Mouse (Mus musculus) thymus, postnatal 14 days (tissue): ENCODE measurements at regions not wholly inside any gene's neighbourhood (a gene's known extent, or its start where the extent isn't known, plus 50 kb on each side); places are given as distances from the start of the nearest gene placed in this dataset.

Experiments used
- DNase-seq: peaks from one replicate; pipeline ENCODE4 v3.0.0; 2021

GRCm38 (mm10) chr13:110683259-110684041 is 288.6 kb downstream of the Plk2 start:
- no peak for DNase-seq

GRCm38 (mm10) chr13:110688796-110689195 is 293.9 kb downstream of the Plk2 start:
- DNase-seq: no peak

- DNase-seq: no peak
Measured at GRCm38 (mm10) chr13:110690501-110691255, 295.8 kb downstream of the Plk2 start.

- no peak for DNase-seq
Measured at GRCm38 (mm10) chr13:110692696-110693095, 297.9 kb downstream of the Plk2 start.

DNA sequence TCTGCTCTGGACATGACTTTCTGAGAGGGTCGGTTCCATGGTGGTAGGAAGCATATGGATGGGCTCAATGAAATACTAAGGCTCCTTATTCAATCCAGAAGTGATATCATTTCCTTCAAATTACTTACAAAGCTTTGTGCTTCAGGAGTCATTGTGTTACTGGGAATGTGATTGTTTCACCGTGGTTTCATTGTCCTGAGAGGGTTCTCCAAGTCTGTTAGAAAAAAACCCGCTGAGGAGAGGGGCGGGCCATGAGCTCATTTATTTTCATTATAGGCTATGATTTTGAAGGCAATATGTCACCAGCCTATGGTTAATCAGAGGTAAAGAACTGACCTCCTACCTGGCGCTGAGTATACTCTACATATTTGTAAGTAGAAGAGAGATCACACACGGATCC is 300.0 kb downstream of the Plk2 start:
- DNase-seq: no peak

DNA sequence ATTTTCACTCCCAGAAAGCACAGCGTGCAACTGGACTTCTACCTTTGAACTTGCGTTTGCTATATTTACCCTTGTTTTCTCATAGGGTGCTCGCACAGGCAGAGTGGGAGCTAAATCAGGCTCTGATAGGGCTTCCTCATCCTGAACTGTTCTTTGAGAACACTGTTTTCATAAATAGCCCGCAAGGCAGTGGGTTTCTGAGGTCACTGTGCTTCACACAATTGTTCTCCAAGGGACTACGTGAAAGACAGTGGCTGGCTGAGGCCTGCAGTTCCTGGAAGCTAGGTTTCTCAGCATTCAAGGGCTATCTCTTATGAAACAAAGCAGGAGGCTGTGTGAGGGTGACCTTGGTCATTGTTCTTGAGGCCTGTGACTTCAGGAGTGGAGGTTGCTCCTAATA is 301.7 kb downstream of the Plk2 start:
- no peak for DNase-seq

DNA sequence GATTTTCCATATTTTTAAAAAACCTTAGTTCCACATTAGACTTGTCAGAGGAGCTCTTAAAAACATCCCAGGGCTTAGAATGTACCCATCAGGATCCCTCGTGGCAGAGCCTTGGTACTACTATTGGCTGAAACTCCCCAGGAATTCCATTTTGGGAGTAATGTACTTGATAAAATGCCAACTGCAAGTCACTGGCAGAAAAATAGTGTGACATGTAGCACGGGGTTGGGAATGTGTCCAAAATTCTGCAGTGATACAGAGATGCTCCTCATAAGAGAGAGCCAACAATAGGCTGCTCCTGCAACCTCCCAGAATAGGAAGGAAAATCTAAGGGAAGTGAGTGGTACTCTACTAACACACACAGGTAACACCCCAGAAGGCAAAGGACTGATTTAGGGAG is 309.4 kb downstream of the Plk2 start:
- DNase-seq: no peak

DNA sequence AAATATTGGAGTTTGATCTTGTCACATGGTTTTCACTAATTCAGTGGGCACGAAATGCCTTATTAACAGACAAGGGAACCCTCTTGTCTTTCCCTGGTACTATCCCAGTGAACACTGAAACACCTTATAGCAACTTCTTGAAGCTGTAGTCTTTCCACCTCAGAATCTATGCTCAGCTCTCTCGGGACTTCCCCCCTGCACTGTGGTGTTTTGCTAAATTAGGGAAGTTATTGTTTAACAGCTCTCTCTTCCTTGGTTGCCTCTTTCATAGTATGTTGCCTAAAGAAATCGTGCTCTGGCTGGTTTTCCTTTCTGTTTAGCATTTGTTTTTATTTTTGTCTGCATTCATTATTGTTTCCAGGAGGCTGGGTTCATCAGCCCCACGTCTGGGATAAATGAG is 316.0 kb downstream of the Plk2 start:
- DNase-seq: no peak

GRCm38 (mm10) chr13:110712527-110712926 is 317.7 kb downstream of the Plk2 start:
- no peak for DNase-seq

GRCm38 (mm10) chr13:110722170-110722569 is 327.3 kb downstream of the Plk2 start:
- no peak for DNase-seq

GRCm38 (mm10) chr13:110722752-110723151 is 327.9 kb downstream of the Plk2 start:
- DNase-seq: no peak

DNA sequence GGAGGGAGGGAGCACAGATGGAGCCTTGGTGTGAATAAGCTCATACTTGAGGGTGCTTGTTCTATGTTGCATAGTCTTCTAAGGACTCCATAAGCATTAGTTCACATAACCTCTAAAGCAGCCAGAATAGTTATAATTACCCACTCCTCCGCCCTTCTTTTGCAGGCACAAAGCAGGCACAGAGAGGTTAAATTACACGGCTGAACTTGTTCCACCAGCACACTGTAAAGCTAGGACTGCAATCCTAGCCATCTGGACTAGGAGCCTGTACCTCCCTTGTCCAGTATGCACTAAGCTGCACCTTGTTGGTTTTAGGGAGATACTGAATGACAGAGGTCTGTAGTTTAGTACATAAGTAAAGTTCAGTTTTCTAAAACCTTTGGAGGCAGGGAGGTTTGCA is 330.0 kb downstream of the Plk2 start:
- DNase-seq: no peak

GRCm38 (mm10) chr13:110725821-110726220 is 331.0 kb downstream of the Plk2 start:
- DNase-seq: no peak

- no peak for DNase-seq
Measured at GRCm38 (mm10) chr13:110735511-110735910, 340.7 kb downstream of the Plk2 start.

DNA sequence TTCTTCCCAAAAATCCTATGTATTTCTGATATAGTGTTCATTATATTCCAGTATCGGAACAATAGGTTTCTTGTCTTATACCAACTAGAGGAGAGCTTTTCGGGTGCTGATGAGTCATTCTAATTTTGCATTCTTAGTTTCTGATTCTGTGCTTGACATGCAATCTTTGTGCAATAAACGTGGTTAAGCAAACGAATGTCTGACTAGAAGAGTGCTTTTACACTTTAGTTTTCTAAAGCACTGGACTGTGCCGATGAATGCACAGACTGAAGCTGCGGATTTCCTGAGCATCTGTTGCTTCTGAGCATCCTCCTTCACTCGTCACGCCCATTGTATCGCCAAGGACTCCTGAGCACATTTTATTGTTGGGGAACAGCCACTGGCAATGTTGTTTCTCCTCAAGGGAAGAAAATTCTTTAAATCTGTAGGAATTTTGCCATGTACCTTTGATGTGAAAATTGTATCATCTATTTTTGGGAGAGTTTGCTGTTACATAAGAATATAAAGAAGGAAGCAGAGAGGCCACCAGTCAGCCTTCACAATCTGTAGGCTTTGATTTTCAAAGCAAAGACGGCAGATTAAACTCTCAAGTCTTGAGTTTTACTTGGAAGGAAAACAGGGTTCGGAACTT is 346.8 kb downstream of the Plk2 start:
- no peak for DNase-seq

- DNase-seq: no peak
Measured at GRCm38 (mm10) chr13:110747223-110747868, 352.5 kb downstream of the Plk2 start.

DNA sequence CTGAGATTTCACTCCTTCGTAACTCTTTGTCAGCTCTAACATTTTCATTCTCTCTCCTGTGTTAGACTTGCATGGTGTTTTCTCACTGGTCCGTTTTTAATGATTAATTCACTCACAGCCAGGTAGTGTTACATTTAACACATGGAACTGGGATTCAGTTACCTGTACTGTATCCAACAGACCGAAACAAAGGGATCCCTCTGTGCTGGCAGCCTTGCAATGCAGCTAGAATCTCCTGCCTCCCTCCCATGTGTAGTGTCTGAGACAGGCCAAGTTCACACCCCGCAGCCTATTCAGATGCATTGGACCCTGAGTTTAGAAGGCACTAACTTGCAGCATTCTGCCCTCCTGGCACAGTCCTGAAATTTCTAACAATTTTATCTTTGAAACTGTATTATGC is 357.9 kb downstream of the Plk2 start:
- DNase-seq: no peak

GRCm38 (mm10) chr13:110754548-110754947 is 359.7 kb downstream of the Plk2 start:
- no peak for DNase-seq

- DNase-seq: no peak
Measured at GRCm38 (mm10) chr13:110756877-110757276, 362.0 kb downstream of the Plk2 start.

DNA sequence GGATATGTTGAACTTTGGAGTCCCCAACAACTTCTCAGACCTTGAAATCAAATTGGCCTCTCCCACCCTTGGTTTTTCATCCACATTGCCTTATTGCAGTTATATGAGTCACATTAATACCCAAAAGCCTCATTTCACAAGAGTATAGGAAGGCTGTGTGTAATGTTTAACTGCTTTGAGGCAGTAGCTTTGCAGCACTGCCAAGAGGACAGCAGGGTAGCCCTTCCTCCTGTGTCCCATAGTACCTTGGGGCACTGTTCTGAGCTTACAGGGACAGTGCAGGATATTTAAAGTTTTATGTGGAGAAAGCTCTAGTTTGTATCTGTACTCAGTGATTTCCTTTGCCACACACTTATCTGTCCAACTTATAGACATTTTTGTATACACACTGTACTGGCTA is 374.4 kb downstream of the Plk2 start:
- no peak for DNase-seq

GRCm38 (mm10) chr13:110775251-110775650 is 380.4 kb downstream of the Plk2 start:
- no peak for DNase-seq

DNA sequence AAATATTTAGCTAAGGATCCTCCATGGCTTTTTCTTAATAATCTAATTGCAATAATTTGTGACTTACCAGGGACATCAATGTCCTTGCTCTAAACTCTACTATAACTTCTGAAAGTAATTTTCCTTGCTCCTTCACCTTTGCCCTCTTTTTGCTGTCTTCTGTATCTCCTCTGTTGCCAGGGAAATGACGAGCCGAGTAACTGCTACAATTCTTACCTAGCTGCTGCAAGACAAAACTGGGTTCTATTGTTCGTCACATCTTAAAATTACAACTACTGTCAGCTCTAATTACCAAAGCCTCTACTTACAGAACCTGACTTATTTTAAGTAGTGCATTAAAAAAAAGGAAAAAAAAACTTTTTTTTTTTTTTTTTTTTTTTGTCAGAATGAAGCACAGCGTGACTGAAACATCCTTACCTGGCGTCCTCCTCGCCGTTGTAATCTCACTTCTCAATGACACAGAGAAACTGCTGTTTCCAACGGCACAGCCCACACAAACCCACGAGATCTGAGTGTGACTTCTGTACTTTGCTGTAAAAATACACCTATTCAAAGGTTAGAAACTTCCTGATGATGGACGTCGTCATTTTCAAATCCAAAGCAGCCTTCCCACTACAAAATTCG is 389.4 kb downstream of the Plk2 start:
- no peak for DNase-seq

GRCm38 (mm10) chr13:110784822-110785221 is 390.0 kb downstream of the Plk2 start:
- no peak for DNase-seq
